8 mouse cellular contexts compared by ENCODE assay signal in genomic region chr9:109038086-109038895, GRCm38 (mm10). TPM values are rescaled to one million over a fixed set of nuclear protein-coding genes. Genes with fewer than 3 reads are reported as not detected.
DNase-seq lines count a peak whose midpoint lies in the region; ATAC-seq lines count a peak whose summit lies in the region.

Shisa5 (plus strand) TSS chr9:109038565.

- H3K4me3 ChIP-seq in heart, embryonic 15.5 days: peak within 1 kb of the TSS; percentile 85
- peak within 1 kb of the TSS; percentile 60 for H3K4me3 ChIP-seq in neural tube, embryonic 13.5 days

- WGBS in heart, embryonic 15.5 days: under 1% methylated on average over 38 of the region's 40 CpGs
- WGBS in neural tube, embryonic 13.5 days: under 1% methylated on average over 40 of the region's 40 CpGs

- H3K9ac ChIP-seq in heart, embryonic 15.5 days: peak within 1 kb of the TSS; percentile 80
- peak within 1 kb of the TSS; percentile 76 for H3K9ac ChIP-seq in neural tube, embryonic 13.5 days

- no peaks in the 10 kb centered on the region for H3K36me3 ChIP-seq in heart, embryonic 15.5 days
- no peaks in the 10 kb centered on the region for H3K36me3 ChIP-seq in neural tube, embryonic 13.5 days

- peak; percentile 74 for DNase-seq in CD4-positive, CD25-positive, alpha-beta regulatory T cell, adult 2 months (ENCODE audit: low read depth, low spot score)
- peak; percentile 86 to 94 for DNase-seq in adrenal gland, adult (ENCODE audit: inconsistent age in 2 of 2, low spot score in 1 of 2)
- DNase-seq in kidney, postnatal 10 days: peak; percentile 92
- DNase-seq in lung, adult 18-20 months: peak; percentile 87 to 91
- DNase-seq in urinary bladder, postnatal 25 days (ENCODE audit: low spot score): peak; percentile 84

- no peak for ATAC-seq in erythroblast, adult 5-6 weeks (replicated peaks; ENCODE audit: low FRiP score, poor library complexity, severe bottlenecking)
- peak; percentile 88 for ATAC-seq in heart, embryonic 15.5 days (replicated peaks; ENCODE audit: insufficient number of reproducible peaks, insufficient read depth, low FRiP score, low read depth)
- peak; percentile 83 for ATAC-seq in neural tube, embryonic 13.5 days (ENCODE audit: low read depth)

- no peaks in the 10 kb centered on the region for H3K27me3 ChIP-seq in heart, embryonic 15.5 days
- 0 out of 2 replicates have a peak, but pooled peaks cover 5% of the 10 kb centered on the region for H3K27me3 ChIP-seq in neural tube, embryonic 13.5 days

- peak within 1 kb of the TSS; percentile 81 for H3K4me2 ChIP-seq in heart, embryonic 15.5 days
- peak within 1 kb of the TSS; percentile 83 for H3K4me2 ChIP-seq in neural tube, embryonic 13.5 days

- peak within 1 kb of the TSS; percentile 86 for H3K27ac ChIP-seq in heart, embryonic 15.5 days
- 0 out of 2 replicates have a peak within 1 kb of the TSS, but pooled peaks have one; percentile 42 for H3K27ac ChIP-seq in neural tube, embryonic 13.5 days (replicated peaks)

- no peaks in the 10 kb centered on the region for H3K9me3 ChIP-seq in heart, embryonic 15.5 days (replicated peaks)
- no peaks in the 10 kb centered on the region for H3K9me3 ChIP-seq in neural tube, embryonic 13.5 days

- peaks cover 38% of the 10 kb centered on the region for H3K4me1 ChIP-seq in heart, embryonic 15.5 days (replicated peaks)
- peaks cover 16% of the 10 kb centered on the region for H3K4me1 ChIP-seq in neural tube, embryonic 13.5 days (replicated peaks)

RNA-seq across cellular contexts. Expression of gene Shisa5, which starts in this region (rescaled TPM):
- total RNA-seq in erythroblast, adult 5-6 weeks (2015; ENCODE audit: low replicate concordance): 14.6 and 20.3 TPM in 2 replicates
- 13.9 and 51.4 TPM in 2 replicates for total RNA-seq in erythroblast, adult 5-6 weeks (2017; ENCODE audit: low replicate concordance)
- polyA plus RNA-seq in heart, embryonic 15.5 days (2015; fragmentation: Nextera tagmentation; extraction: Ambion mirVana): 64.9 and 86.2 TPM in 2 replicates
- 58.7 and 59.9 TPM in 2 replicates for polyA plus RNA-seq in neural tube, embryonic 13.5 days (2015; fragmentation: Nextera tagmentation; extraction: Ambion mirVana)
